7 mouse cellular contexts compared by ENCODE assay signal in genomic region chr8:71381971-71382961, GRCm38 (mm10). TPM values are rescaled to one million over a fixed set of nuclear protein-coding genes. Genes with fewer than 3 reads are reported as not detected.
A peak's percentile ranks its signal among the peaks of the same experiment; 100 is the strongest.
DNase-seq lines count a peak whose midpoint lies in the region; ATAC-seq and TF ChIP-seq lines count a peak whose summit lies in the region.

No protein-coding gene starts in this region.

- H3K27ac ChIP-seq in heart, adult 2 months = peak overlapping the region; percentile 90
- H3K27ac ChIP-seq in kidney, adult 2 months (ENCODE audit: insufficient read depth, low read depth, low read length) = peak overlapping the region; percentile 96
- H3K27ac ChIP-seq in liver, adult 2 months (replicated peaks; ENCODE audit: insufficient read depth, low read depth, low read length) = peak overlapping the region; percentile 95
- H3K27ac ChIP-seq in midbrain, postnatal 0 days (ENCODE audit: low read depth, low read length) = peak overlapping the region; percentile 63

- H3K4me1 ChIP-seq in heart, adult 2 months (ENCODE audit: control insufficient read depth, insufficient read depth, low read length) = peaks cover 4% of the 10 kb centered on the region
- H3K4me1 ChIP-seq in kidney, adult 2 months (ENCODE audit: control insufficient read depth, insufficient read depth, low read length) = peaks cover 29% of the 10 kb centered on the region
- H3K4me1 ChIP-seq in liver, adult 2 months (ENCODE audit: control insufficient read depth, insufficient read depth, low read length) = peaks cover 21% of the 10 kb centered on the region
- H3K4me1 ChIP-seq in midbrain, postnatal 0 days (ENCODE audit: insufficient read depth, low read length) = peaks cover 25% of the 10 kb centered on the region; the same call in 1 of the 2 replicates

- H3K4me3 ChIP-seq in heart, adult 2 months = peak overlapping the region; percentile 89
- H3K4me3 ChIP-seq in kidney, adult 2 months (ENCODE audit: insufficient read depth, low read depth, low read length) = peak overlapping the region; percentile 95
- H3K4me3 ChIP-seq in liver, adult 2 months (ENCODE audit: insufficient read depth, low read depth, low read length) = peak overlapping the region; percentile 96
- peak overlapping the region; percentile 60 for H3K4me3 ChIP-seq in midbrain, postnatal 0 days (ENCODE audit: low read depth, low read length)

- H3K79me2 ChIP-seq in heart, adult 2 months (replicated peaks; ENCODE audit: control insufficient read depth, insufficient read depth, low read length) = peaks cover 4% of the 10 kb centered on the region; the same call in 1 of the 2 replicates
- peaks cover 34% of the 10 kb centered on the region for H3K79me2 ChIP-seq in liver, adult 2 months (ENCODE audit: control insufficient read depth, insufficient read depth, low read length)

- no peaks in the 10 kb centered on the region for H3K36me3 ChIP-seq in heart, adult 2 months (ENCODE audit: control insufficient read depth, insufficient read depth, low read length)
- H3K36me3 ChIP-seq in kidney, adult 2 months (ENCODE audit: control insufficient read depth, insufficient read depth, low read length) = no peaks in the 10 kb centered on the region
- H3K36me3 ChIP-seq in liver, adult 2 months (ENCODE audit: control insufficient read depth, insufficient read depth, low read length) = peaks cover 2% of the 10 kb centered on the region; the same call in 1 of the 2 replicates
- no peaks in the 10 kb centered on the region for H3K36me3 ChIP-seq in midbrain, postnatal 0 days (ENCODE audit: insufficient read depth, low read length)

- 4% methylated on average over 76 of the region's 80 CpGs for WGBS in heart, adult 2 months
- 4% methylated on average over 75 of the region's 80 CpGs for WGBS in kidney, adult 2 months
- under 1% methylated on average over 64 of the region's 80 CpGs for WGBS in liver, adult 2 months
- 3% methylated on average over 54 of the region's 80 CpGs for WGBS in midbrain, postnatal 0 days

- intact Hi-C loops in heart, adult 2 months (cut with DNase I) = loop anchor here (5.0 kb wide), 1 partner anchor 80 kb away; the partner anchor contains the start of genes Abhd8 and Mrpl34

- H3K9ac ChIP-seq in heart, adult 2 months (ENCODE audit: low read depth, low read length) = peak overlapping the region; percentile 87
- H3K9ac ChIP-seq in liver, adult 2 months (ENCODE audit: low read depth, low read length) = peak overlapping the region; percentile 96
- H3K9ac ChIP-seq in midbrain, postnatal 0 days (replicated peaks; ENCODE audit: low read length, poor library complexity, severe bottlenecking) = peak overlapping the region; percentile 88

- peak; percentile 81 for ATAC-seq in midbrain, postnatal 0 days (ENCODE audit: low FRiP score)

- H3K27me3 ChIP-seq in heart, adult 2 months (ENCODE audit: control insufficient read depth, insufficient read depth, low read length) = no peaks in the 10 kb centered on the region
- no peaks in the 10 kb centered on the region for H3K27me3 ChIP-seq in kidney, adult 2 months (replicated peaks; ENCODE audit: control insufficient read depth, insufficient read depth, low read length)
- no peaks in the 10 kb centered on the region for H3K27me3 ChIP-seq in liver, adult 2 months (ENCODE audit: control insufficient read depth, insufficient read depth, low read length)
- H3K27me3 ChIP-seq in midbrain, postnatal 0 days (ENCODE audit: insufficient read depth, low read length) = no peaks in the 10 kb centered on the region

- peak; percentile 94 for DNase-seq in adrenal gland, adult 2 months
- peak; percentile 92 for DNase-seq in embryo, embryonic 10.5 days (ENCODE audit: low spot score)
- peak; percentile 92 to 94 for DNase-seq in heart, adult 2 months
- peak; percentile 95 for DNase-seq in kidney, adult 2 months
- DNase-seq in liver, adult 2 months (ENCODE audit: extremely low read depth, low read depth, low spot score) = peak; percentile 96
- DNase-seq in midbrain, postnatal 0 days (ENCODE audit: low spot score) = peak; percentile 86
- DNase-seq in spleen, postnatal 36 days (ENCODE audit: low spot score in 2 of 2) = peak; percentile 80 to 82

- no peak for TF ChIP-seq EP300 in heart, adult 2 months (IDR thresholded peaks at IDR 0.05; ENCODE audit: insufficient read depth, low read depth, low read length)

- H3K9me3 ChIP-seq in midbrain, postnatal 0 days (ENCODE audit: low read length) = no peaks in the 10 kb centered on the region

- H3K4me2 ChIP-seq in midbrain, postnatal 0 days (ENCODE audit: low read depth, low read length, poor library complexity, severe bottlenecking) = peak overlapping the region; percentile 100

- no peak for TF ChIP-seq CTCF in heart, adult 2 months (IDR thresholded peaks at IDR 0.05)
- TF ChIP-seq CTCF in kidney, adult 2 months (conservative IDR thresholded peaks at IDR 0.05; ENCODE audit: insufficient read depth, insufficient read length, low read depth, low read length) = no peak
- TF ChIP-seq CTCF in liver, adult 2 months (IDR thresholded peaks at IDR 0.05; ENCODE audit: low read depth, low read length) = no peak
- TF ChIP-seq CTCF in midbrain, postnatal 0 days (IDR thresholded peaks at IDR 0.05) = no peak

- no peak; the same call in none of the 2 replicates for TF ChIP-seq POLR2A in heart, adult 2 months (IDR thresholded peaks at IDR 0.05; ENCODE audit: insufficient read depth, low read depth, low read length)
- TF ChIP-seq POLR2A in kidney, adult 2 months (IDR thresholded peaks at IDR 0.05; ENCODE audit: low read depth, low read length) = no peak
- TF ChIP-seq POLR2A in liver, adult 2 months (IDR thresholded peaks at IDR 0.05; ENCODE audit: extremely low read depth, insufficient read depth, low read length) = peak; percentile 57

RNA-seq across cellular contexts. Expression of gene Nr2f6, which starts 0.5 kb away (rescaled TPM):
- total RNA-seq in adrenal gland, adult 2 months (2021) = 10 to 100 TPM; 49.7 to 71.5 TPM
- polyA plus RNA-seq in adrenal gland, adult 2 months (2012; rRNA removed) = 335 and 389 TPM in 2 replicates
- total RNA-seq in heart, adult 2 months (2021) = 10 to 100 TPM; 47.6 to 56.7 TPM
- polyA plus RNA-seq in heart, adult 2 months (2012; rRNA removed) = 53.9 and 63.2 TPM in 2 replicates
- 177 and 264 TPM in 2 replicates for polyA plus RNA-seq in kidney, adult 2 months (2012; rRNA removed)
- total RNA-seq in liver, adult 2 months (2014; rRNA removed) = 73.9 and 117 TPM in 2 replicates
- polyA plus RNA-seq in liver, adult 2 months (2012; rRNA removed) = 319 and 341 TPM in 2 replicates
- 95.6 and 106 TPM in 2 replicates for total RNA-seq in midbrain, postnatal 0 days (2014; rRNA removed)
- 31.1 and 32.9 TPM in 2 replicates for polyA plus RNA-seq in midbrain, postnatal 0 days (2015; fragmentation: Nextera tagmentation; extraction: Ambion mirVana)

RNA-seq across cellular contexts. Expression of gene Ocel1, which starts 11.2 kb away (rescaled TPM):
- 10 to 100 TPM; 16.5 to 17.8 TPM for total RNA-seq in adrenal gland, adult 2 months (2021)
- polyA plus RNA-seq in adrenal gland, adult 2 months (2012; rRNA removed) = 32.1 and 36.1 TPM in 2 replicates
- total RNA-seq in heart, adult 2 months (2021) = 10 to 100 TPM; 12.4 to 15.2 TPM
- 8.0 and 9.1 TPM in 2 replicates for polyA plus RNA-seq in heart, adult 2 months (2012; rRNA removed)
- polyA plus RNA-seq in kidney, adult 2 months (2012; rRNA removed) = 12.5 and 14.2 TPM in 2 replicates
- total RNA-seq in liver, adult 2 months (2014; rRNA removed) = 8.0 and 8.1 TPM in 2 replicates
- 9.2 and 17.1 TPM in 2 replicates for polyA plus RNA-seq in liver, adult 2 months (2012; rRNA removed)
- total RNA-seq in midbrain, postnatal 0 days (2014; rRNA removed) = 9.4 and 10.5 TPM in 2 replicates
- 5.4 and 5.5 TPM in 2 replicates for polyA plus RNA-seq in midbrain, postnatal 0 days (2015; fragmentation: Nextera tagmentation; extraction: Ambion mirVana)

RNA-seq across cellular contexts. Expression of gene Ushbp1, which starts 13.3 kb away (rescaled TPM):
- total RNA-seq in adrenal gland, adult 2 months (2021) = 10 to 100 TPM; 11.9 to 16.8 TPM
- polyA plus RNA-seq in adrenal gland, adult 2 months (2012; rRNA removed) = 40.1 and 58.8 TPM in 2 replicates
- total RNA-seq in heart, adult 2 months (2021) = 10 to 100 TPM; 22.9 to 23.9 TPM
- polyA plus RNA-seq in heart, adult 2 months (2012; rRNA removed) = 71.7 and 72.2 TPM in 2 replicates
- 38.5 and 43.4 TPM in 2 replicates for polyA plus RNA-seq in kidney, adult 2 months (2012; rRNA removed)
- total RNA-seq in liver, adult 2 months (2014; rRNA removed) = 7.9 and 9.7 TPM in 2 replicates
- 7.9 and 13.6 TPM in 2 replicates for polyA plus RNA-seq in liver, adult 2 months (2012; rRNA removed)
- total RNA-seq in midbrain, postnatal 0 days (2014; rRNA removed) = 3.0 and 4.4 TPM in 2 replicates
- polyA plus RNA-seq in midbrain, postnatal 0 days (2015; fragmentation: Nextera tagmentation; extraction: Ambion mirVana) = 3.9 and 4.3 TPM in 2 replicates

RNA-seq across cellular contexts. Expression of gene Babam1, which starts 14.4 kb away (rescaled TPM):
- total RNA-seq in adrenal gland, adult 2 months (2021) = 100 to 1,000 TPM; 106 to 119 TPM
- polyA plus RNA-seq in adrenal gland, adult 2 months (2012; rRNA removed) = 143 and 164 TPM in 2 replicates
- total RNA-seq in heart, adult 2 months (2021) = 10 to 100 TPM; 62.8 to 70.2 TPM
- 88.7 and 91.3 TPM in 2 replicates for polyA plus RNA-seq in heart, adult 2 months (2012; rRNA removed)
- 153 and 162 TPM in 2 replicates for polyA plus RNA-seq in kidney, adult 2 months (2012; rRNA removed)
- 42.7 and 44.8 TPM in 2 replicates for total RNA-seq in liver, adult 2 months (2014; rRNA removed)
- polyA plus RNA-seq in liver, adult 2 months (2012; rRNA removed) = 98.5 and 106 TPM in 2 replicates
- total RNA-seq in midbrain, postnatal 0 days (2014; rRNA removed) = 78.1 and 124 TPM in 2 replicates
- 90.2 and 98.4 TPM in 2 replicates for polyA plus RNA-seq in midbrain, postnatal 0 days (2015; fragmentation: Nextera tagmentation; extraction: Ambion mirVana)

RNA-seq across cellular contexts. Expression of gene Use1, which starts 15.6 kb away (rescaled TPM):
- 100 to 1,000 TPM; 167 to 218 TPM for total RNA-seq in adrenal gland, adult 2 months (2021)
- 69.3 and 79.6 TPM in 2 replicates for polyA plus RNA-seq in adrenal gland, adult 2 months (2012; rRNA removed)
- 100 to 1,000 TPM; 140 to 169 TPM for total RNA-seq in heart, adult 2 months (2021)
- polyA plus RNA-seq in heart, adult 2 months (2012; rRNA removed) = 112 and 120 TPM in 2 replicates
- 111 and 127 TPM in 2 replicates for polyA plus RNA-seq in kidney, adult 2 months (2012; rRNA removed)
- 76.6 and 82.2 TPM in 2 replicates for total RNA-seq in liver, adult 2 months (2014; rRNA removed)
- polyA plus RNA-seq in liver, adult 2 months (2012; rRNA removed) = 60.2 and 69.9 TPM in 2 replicates
- total RNA-seq in midbrain, postnatal 0 days (2014; rRNA removed) = 131 and 140 TPM in 2 replicates
- polyA plus RNA-seq in midbrain, postnatal 0 days (2015; fragmentation: Nextera tagmentation; extraction: Ambion mirVana) = 132 and 136 TPM in 2 replicates

Comparison
In these comparisons a context has a peak if more than half of its experiments do, and no peak if none do; other contexts are left out.
1. Peak in every context shown above with its lines: DNase-seq, ATAC-seq, H3K4me3 ChIP-seq and H3K27ac ChIP-seq.